Mouse (Mus musculus) liver, embryonic 14.5 days (tissue): ENCODE data around the gene Bcl11a. TPM values are rescaled to one million over a fixed set of nuclear protein-coding genes. Genes with fewer than 3 reads are reported as not detected.

Source experiments
- ATAC-seq: fragments of 200-750 bp; cut with Nextera tagmentation; 2 replicates; pipeline ENCODE4 v1.8.0; 2017; ENCODE audit warnings: moderate number of reproducible peaks, mild to moderate bottlenecking, moderate library complexity; ENCODE audit not compliant: insufficient read depth
- DNase-seq, 3 experiments: peaks; one replicate each; pipeline ENCODE4 v3.0.0-alpha.2; 2012 to 2013; ENCODE audit warnings: low read depth in 3 of 3, low spot score in 3 of 3
- H3K27ac ChIP-seq: fragments of 300-500 bp; sonication (generic); 2 replicates; pipeline ENCODE4 v1.5.1; 2014; ENCODE audit warnings: moderate library complexity, mild to moderate bottlenecking, control low read depth, inconsistent platforms
- H3K27me3 ChIP-seq: fragments of 300-500 bp; sonication (generic); 2 replicates; pipeline ENCODE4 v1.6.1; 2014; ENCODE audit warnings: mild to moderate bottlenecking, low read length, moderate library complexity; ENCODE audit not compliant: control insufficient read depth, insufficient read depth
- H3K36me3 ChIP-seq: fragments of 300-500 bp; sonication (generic); replicated peaks from 2 replicates; pipeline ENCODE4 v1.6.1; 2014; ENCODE audit warnings: low read depth; ENCODE audit not compliant: control insufficient read depth, insufficient read depth
- H3K4me1 ChIP-seq, 2 experiments: fragments of 200-500 bp in 1 of 2; fragments of 300-500 bp in 1 of 2; sonication (generic) in 1 of 2; replicated peaks; 2 replicates each; pipeline ENCODE4 v1.6.1; 2012 to 2014; ENCODE audit warnings: antibody characterized with exemption in 1 of 2, inconsistent platforms in 1 of 2, low read length in 1 of 2; ENCODE audit not compliant: control insufficient read depth in 2 of 2, insufficient read depth in 2 of 2
- H3K4me2 ChIP-seq: fragments of 300-500 bp; sonication (generic); 2 replicates; pipeline ENCODE4 v1.6.1; 2014; ENCODE audit warnings: low read depth, mild to moderate bottlenecking, control low read depth, moderate library complexity
- H3K4me3 ChIP-seq, 2 experiments: fragments of 200-500 bp in 1 of 2; fragments of 300-500 bp in 1 of 2; sonication (generic) in 1 of 2; 2 replicates each; pipeline ENCODE4 v1.5.1; 2012 to 2014; ENCODE audit warnings: low read depth in 2 of 2, low read length in 2 of 2, mild to moderate bottlenecking in 2 of 2, control low read depth in 1 of 2, inconsistent platforms in 1 of 2, moderate library complexity in 1 of 2; ENCODE audit not compliant: insufficient read depth in 1 of 2
- H3K9ac ChIP-seq: fragments of 300-500 bp; sonication (generic); replicated peaks from 2 replicates; pipeline ENCODE4 v1.6.1; 2014; ENCODE audit warnings: mild to moderate bottlenecking, control low read depth, moderate library complexity
- H3K9me3 ChIP-seq: fragments of 300-500 bp; sonication (generic); 2 replicates; pipeline ENCODE4 v1.6.1; 2016; ENCODE audit warnings: low read length, mixed read lengths; ENCODE audit not compliant: control insufficient read depth
- CTCF ChIP-seq: IDR thresholded peaks from 2 replicates; pipeline ENCODE4 v1.5.1; 2016; ENCODE audit warnings: antibody characterized with exemption, low read depth, control low read depth
- EP300 ChIP-seq: IDR thresholded peaks from 2 replicates; pipeline ENCODE4 v1.6.1; 2016; ENCODE audit warnings: antibody characterized with exemption, low read depth
- WGBS: fragments of 180-500 bp; shearing (Covaris S2); extraction: QIAGEN DNeasy Blood & Tissue Kit; methylation state at CpG from one replicate; pipeline ENCODE4 v1.1.7; 2014; ENCODE audit not compliant: insufficient replicate concordance; 5-methylcytosine and 5-hydroxymethylcytosine counted together
- polyA plus RNA-seq, 2 experiments: library from polyadenylated mRNA; depleted of rRNA in 1 of 2; stranded (reverse) in 1 of 2; unstranded in 1 of 2; fragments of >200 nt; fragmentation: Nextera tagmentation in 1 of 2; extraction: Ambion mirVana in 1 of 2; gene quantifications; 2 replicates each; pipeline versions ENCODE4 v1.2.1 to v1.2.3; 2012 to 2014

The Bcl11a gene
- polyA plus RNA-seq, 2 experiments: 13.0 to 29.4 TPM

DNA sequence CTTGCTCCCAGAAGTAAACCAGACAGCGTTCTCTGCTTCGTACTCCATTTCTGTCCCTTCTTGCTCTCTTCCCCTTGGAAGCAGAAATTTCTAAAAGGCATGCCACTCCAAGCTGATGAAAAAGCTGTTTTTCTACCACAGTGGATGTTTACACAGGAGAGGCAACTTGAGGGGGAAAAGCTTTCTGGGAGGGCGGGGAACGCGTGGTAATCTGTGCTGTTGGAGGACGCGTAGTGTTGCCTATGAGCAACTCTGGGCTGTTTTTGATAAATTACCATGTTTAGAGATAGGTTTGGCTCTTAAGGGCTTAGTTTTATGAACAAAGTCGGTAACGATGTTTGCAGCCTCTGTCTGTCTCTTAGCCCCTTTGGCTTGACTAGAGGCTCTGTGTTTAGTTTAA, 17.4 kb downstream of the Bcl11a start:
- WGBS: 37% methylated on average over 9 of the region's 9 CpGs
- no peak overlapping the region for H3K4me2 ChIP-seq
- no peak for DNase-seq
- no peak overlapping the region for H3K9ac ChIP-seq
- H3K27ac ChIP-seq: no peak overlapping the region
- H3K4me3 ChIP-seq: no peak overlapping the region
- H3K36me3 ChIP-seq: peaks cover 15% of the 10 kb centered on the region
- peaks cover 31 to 42% of the 10 kb centered on the region in 2 experiments for H3K4me1 ChIP-seq
- no peak for ATAC-seq
- TF ChIP-seq EP300 (no peak), CTCF (no peak)
- no peaks in the 10 kb centered on the region for H3K27me3 ChIP-seq
- no peaks in the 10 kb centered on the region for H3K9me3 ChIP-seq

DNA sequence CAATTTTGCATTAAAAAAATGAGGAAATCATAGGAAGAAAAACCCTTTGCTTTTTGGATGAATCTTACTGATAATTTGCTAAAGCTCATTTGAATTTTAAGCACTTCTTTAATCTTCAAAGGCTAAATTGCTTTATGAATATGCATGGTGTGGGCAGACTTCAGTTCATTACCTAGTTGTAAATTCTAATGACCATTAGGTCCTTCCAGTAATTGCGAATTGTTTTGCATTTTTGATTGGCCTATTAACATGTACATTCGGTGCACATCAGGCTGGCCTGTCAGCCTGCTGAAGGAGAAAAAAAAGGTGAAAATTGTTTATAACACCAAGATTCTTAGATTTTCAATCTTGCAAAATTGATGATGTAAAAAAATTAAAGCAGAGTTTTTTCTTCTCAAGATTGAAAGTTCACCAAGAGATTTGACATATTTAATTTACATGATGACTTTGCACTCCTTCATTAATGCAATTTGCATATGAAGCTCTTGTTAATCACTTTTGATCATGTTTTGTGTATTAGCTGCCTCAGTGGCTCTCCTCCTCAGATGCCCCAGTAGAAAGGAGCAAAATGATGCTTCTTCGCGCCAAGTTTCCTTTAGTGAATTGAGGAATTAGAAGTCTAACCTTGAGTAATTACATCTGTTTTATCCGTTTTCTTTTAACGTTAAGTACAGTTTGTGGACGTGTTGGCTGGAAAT, 17.9 kb downstream of the Bcl11a start:
- no peak overlapping the region for H3K4me2 ChIP-seq
- WGBS: 75% methylated on average over 7 of the region's 7 CpGs
- H3K9me3 ChIP-seq: no peaks in the 10 kb centered on the region
- no peak overlapping the region for H3K27ac ChIP-seq
- peaks cover 13% of the 10 kb centered on the region for H3K36me3 ChIP-seq
- no peak overlapping the region for H3K9ac ChIP-seq
- H3K4me3 ChIP-seq: no peak overlapping the region
- no peak for TF ChIP-seq EP300
- no peak for TF ChIP-seq CTCF
- H3K4me1 ChIP-seq: peaks cover 37 to 48% of the 10 kb centered on the region in 2 experiments
- no peaks in the 10 kb centered on the region for H3K27me3 ChIP-seq
- DNase-seq (no peak), ATAC-seq (no peak)

DNA sequence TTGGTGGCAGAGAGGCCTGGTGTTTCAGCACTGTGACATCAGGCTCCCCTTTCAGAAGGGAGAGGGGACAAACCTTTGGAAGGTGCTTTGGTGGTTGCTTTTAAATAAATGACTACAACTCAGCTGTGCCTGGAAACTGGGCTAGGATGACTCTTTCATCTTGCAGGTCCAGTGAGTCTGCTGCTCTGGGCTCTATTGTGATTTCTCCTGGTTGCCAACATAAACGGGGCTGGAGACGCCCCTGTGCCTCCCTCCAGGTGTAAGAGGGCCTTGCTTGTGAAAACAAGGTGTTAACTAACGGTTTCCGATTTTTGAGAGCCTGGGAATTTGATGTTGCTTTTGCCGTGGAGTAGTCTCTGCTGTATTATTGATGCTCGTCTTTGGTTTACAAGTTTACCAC, 18.6 kb downstream of the Bcl11a start:
- H3K27ac ChIP-seq: no peak overlapping the region
- DNase-seq (no peak), ATAC-seq (no peak)
- peaks cover 44 to 53% of the 10 kb centered on the region in 2 experiments for H3K4me1 ChIP-seq
- no peak for TF ChIP-seq CTCF
- TF ChIP-seq EP300: no peak
- WGBS: 64% methylated on average over 6 of the region's 6 CpGs
- no peak overlapping the region for H3K4me3 ChIP-seq
- H3K36me3 ChIP-seq: peaks cover 13% of the 10 kb centered on the region
- H3K9ac ChIP-seq: no peak overlapping the region
- H3K27me3 ChIP-seq: no peaks in the 10 kb centered on the region
- no peak overlapping the region for H3K4me2 ChIP-seq
- no peaks in the 10 kb centered on the region for H3K9me3 ChIP-seq

DNA sequence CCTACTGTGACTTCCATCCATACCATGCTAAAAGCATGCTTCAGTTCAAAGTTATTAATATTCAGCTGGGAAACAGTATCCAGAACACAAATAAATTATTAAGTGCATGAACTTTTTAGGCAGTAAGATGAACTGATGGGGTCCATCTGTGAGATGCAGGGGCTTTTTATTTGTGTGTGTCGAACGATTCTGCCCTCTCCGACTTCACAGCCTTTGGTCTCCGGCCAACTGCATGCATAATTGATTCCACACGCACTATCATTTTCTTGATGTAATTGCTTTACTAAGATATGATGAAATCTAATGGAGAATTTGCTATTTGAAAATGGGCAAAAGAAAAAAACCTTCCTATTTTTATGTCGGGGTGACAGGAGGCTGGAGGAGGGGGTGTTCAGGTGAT, 19.2 kb downstream of the Bcl11a start:
- H3K27me3 ChIP-seq: no peaks in the 10 kb centered on the region
- no peak overlapping the region for H3K27ac ChIP-seq
- H3K36me3 ChIP-seq: peaks cover 13% of the 10 kb centered on the region
- ATAC-seq (no peak), DNase-seq (no peak)
- H3K9ac ChIP-seq: no peak overlapping the region
- H3K4me1 ChIP-seq: peaks cover 49 to 55% of the 10 kb centered on the region in 2 experiments
- TF ChIP-seq CTCF (no peak), EP300 (no peak)
- H3K9me3 ChIP-seq: no peaks in the 10 kb centered on the region
- 76% methylated on average over 6 of the region's 6 CpGs for WGBS
- no peak overlapping the region for H3K4me2 ChIP-seq
- H3K4me3 ChIP-seq: no peak overlapping the region

DNA sequence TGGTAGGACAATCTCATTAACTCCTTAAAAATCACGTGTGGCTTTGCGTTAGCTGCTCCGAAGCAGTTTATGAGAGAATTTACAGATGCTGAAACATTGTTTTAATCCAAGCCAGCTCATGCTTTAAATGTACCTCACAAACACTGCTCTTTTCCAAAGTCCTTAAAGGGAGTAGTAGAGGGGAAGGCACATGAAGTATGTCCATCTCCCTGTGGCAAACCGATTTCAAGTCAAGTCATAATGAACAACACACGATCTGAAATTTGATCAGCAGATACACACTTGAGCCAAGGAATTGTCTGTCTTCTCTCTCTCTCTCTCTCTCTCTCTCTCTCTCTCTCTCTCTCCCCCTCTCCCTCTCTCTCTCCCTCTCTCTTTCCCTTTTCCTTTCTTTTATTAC, 20.2 kb downstream of the Bcl11a start:
- TF ChIP-seq EP300 (no peak), CTCF (no peak)
- WGBS: 67% methylated on average over 5 of the region's 5 CpGs
- Histone ChIP-seq H3K9me3 (no peaks in the 10 kb centered on the region), H3K4me3 (no peak overlapping the region), H3K9ac (no peak overlapping the region; the same call in 1 of the 2 replicates), H3K4me1 (peaks cover 52 to 63% of the 10 kb centered on the region in 2 experiments), H3K27me3 (no peaks in the 10 kb centered on the region), H3K36me3 (peaks cover 4% of the 10 kb centered on the region), H3K27ac (no peak overlapping the region; the same call in 1 of the 2 replicates), H3K4me2 (0 out of 2 replicates have a peak overlapping the region, but pooled peaks have one; percentile 8)
- DNase-seq (no peak), ATAC-seq (no peak)
